Mouse (Mus musculus): ENCODE results near the gene Ydjc. TPM values are rescaled to one million over a fixed set of nuclear protein-coding genes. Genes with fewer than 3 reads are reported as not detected.

Ydjc gene
- total RNA-seq, 2 experiments from 2014 or later, result 49.7 to 52.4 TPM

- intact Hi-C loops (cut with DNase I), result no loop called here
- DNase-seq (ENCODE audit: extremely low spot score in 1 of 2, low spot score in 2 of 2), result no peak
Measured at GRCm38 (mm10) chr16:17204990-17205389, 60.6 kb downstream of the Ydjc start.

- intact Hi-C loops (cut with DNase I), result loop anchor here (2.0 kb wide), 1 partner anchor 62 kb away; no protein-coding TSS in a partner anchor
- DNase-seq (ENCODE audit: extremely low spot score in 1 of 2, low spot score in 2 of 2), result peak; percentile 84 to 89
Measured at GRCm38 (mm10) chr16:17208389-17209361, 64.3 kb downstream of the Ydjc start, which contains the start of gene Rimbp3. Gene Rimbp3, plus strand, starts transcription at chr16:17208603.

GRCm38 (mm10) chr16:17209404-17209960 is 65.1 kb downstream of the Ydjc start:
- DNase-seq (ENCODE audit: extremely low spot score in 1 of 2, low spot score in 2 of 2), result peak in 1 of 2 experiments; percentile 45
- intact Hi-C loops (cut with DNase I), result loop anchor here (2.0 kb wide), 1 partner anchor 61 kb away; no protein-coding TSS in a partner anchor

Small RNA genes lying within 50 kb of the gene (microRNA-seq; reads per million reads assigned to microRNA genes)
- gene Mir130b (379 reads per million, percentile 68 among the genes with 10 or more reads in this experiment), gene Mir301b (6.3 reads per million, percentile 23 among the genes with 10 or more reads in this experiment)

Other genes starting within 250 kb of the Ydjc start
- 10 to 100 TPM; 25.2 to 25.7 TPM for gene Ppm1f, start 248.2 kb upstream of the Ydjc start, total RNA-seq (2021)
- gene Mapk1, start 161.2 kb upstream of the Ydjc start, total RNA-seq (2021), result 100 to 1,000 TPM; 469 to 480 TPM
- 10 to 100 TPM; 78.5 to 91.2 TPM for gene Ypel1, start 74.9 kb upstream of the Ydjc start, total RNA-seq (2021)
- gene Ppil2, start 33.4 kb upstream of the Ydjc start, total RNA-seq (2021), result 10 to 100 TPM; 84.6 to 87.7 TPM
- 1 to 10 TPM; 2.6 to 3.6 TPM for gene 2610318N02Rik, start 19.5 kb upstream of the Ydjc start, total RNA-seq (2021)
- 10 to 100 TPM; 10.5 to 11.5 TPM for gene Sdf2l1, start 12.2 kb upstream of the Ydjc start, total RNA-seq (2021)
- 1 to 10 TPM; 7.7 to 8.7 TPM for gene Ccdc116, start 2.6 kb downstream of the Ydjc start, total RNA-seq (2021)
- gene Ube2l3, start 58.0 kb downstream of the Ydjc start, total RNA-seq (2021), result 100 to 1,000 TPM; 149 to 151 TPM
- 1 to 10 TPM; 1.7 to 1.9 TPM for gene Rimbp3, start 64.0 kb downstream of the Ydjc start, total RNA-seq (2021)
- gene Hic2, start 89.0 kb downstream of the Ydjc start, total RNA-seq (2021), result 1 to 10 TPM; 6.6 TPM
- gene Tmem191c, start 131.5 kb downstream of the Ydjc start, total RNA-seq (2021), result 100 to 1,000 TPM; 121 to 123 TPM
- 1 to 10 TPM; 1.9 to 2.0 TPM for gene Serpind1, start 186.8 kb downstream of the Ydjc start, total RNA-seq (2021)